Mouse (Mus musculus) layer of hippocampus, adult 11-12 months (tissue): Measurements from ENCODE around the gene Kazald1.
A peak's percentile ranks its signal among the peaks of the same experiment; 100 is the strongest.

Source experiments
- DNase-seq: peaks from one replicate; pipeline ENCODE4 v3.0.0; 2022; ENCODE audit warnings: low spot score

Gene Kazald1

DNA sequence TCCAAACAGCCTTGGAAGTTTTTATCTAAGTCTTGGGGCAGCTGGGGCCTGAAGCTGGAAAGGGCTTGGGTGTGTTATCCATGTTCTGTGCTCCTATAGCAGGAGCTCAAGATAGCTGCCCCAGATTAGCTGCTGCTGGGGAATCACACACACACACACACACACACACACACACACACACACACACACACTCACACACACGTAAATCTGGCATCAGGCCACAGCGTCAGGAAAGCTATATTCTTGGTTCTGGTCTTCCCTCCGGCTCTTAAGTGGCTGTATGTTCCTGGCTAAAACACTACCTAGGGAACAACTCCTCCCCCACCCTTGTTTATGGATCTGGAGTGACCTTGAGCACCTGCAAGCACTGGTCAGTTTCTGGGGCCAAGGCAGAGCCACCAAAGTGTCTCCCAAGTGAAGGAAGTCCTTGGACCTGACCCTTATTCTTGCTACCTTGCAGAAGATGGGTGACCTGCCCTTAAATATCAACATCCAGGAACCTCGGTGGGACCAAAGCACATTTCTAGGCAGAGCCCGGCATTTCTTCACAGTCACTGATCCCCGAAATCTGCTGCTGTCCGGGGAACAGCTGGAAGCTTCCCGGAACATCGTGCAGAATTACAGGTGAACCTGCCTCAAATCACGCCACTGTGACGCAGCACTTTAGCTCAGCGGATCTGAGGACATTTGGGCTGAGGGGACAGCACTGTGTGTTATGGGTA is 26.2 kb upstream of the Kazald1 start:
- no peak for DNase-seq

DNA sequence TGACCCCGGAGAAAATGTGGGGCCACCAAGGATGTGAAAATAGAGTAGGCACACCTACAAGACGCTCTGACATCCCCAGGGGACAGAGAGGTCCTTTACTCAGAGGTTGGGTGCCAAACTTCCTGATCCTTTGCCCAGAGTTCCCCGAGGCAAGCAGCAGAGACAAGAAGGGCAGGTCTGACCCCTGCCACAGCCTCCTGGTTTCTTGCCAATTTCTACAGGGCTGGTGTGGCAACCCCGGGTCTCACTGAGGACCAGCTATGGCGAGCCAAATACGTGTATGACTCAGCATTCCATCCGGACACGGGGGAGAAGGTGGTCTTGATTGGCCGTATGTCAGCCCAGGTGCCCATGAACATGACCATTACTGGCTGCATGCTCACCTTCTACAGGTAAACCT is 25.5 kb upstream of the Kazald1 start:
- no peak for DNase-seq

DNA sequence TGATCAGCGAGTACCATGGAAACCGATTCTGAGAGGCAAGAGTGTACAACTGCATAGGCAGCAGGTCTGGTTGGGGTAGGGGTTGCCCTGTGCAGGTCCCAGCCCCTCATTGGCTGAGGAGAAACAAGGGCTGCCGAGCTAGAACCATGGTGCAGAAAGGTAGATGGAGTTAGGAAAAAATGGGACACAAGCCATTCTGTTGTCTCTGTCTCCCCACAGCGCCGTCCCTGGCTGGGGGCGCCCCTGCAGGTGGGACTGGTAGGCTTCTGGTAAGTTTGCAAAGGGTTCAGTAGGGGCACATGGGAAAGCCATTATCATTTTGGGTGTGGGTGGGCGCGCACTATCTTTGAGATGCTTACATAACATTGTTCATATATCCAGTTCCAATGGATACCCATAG is 21.6 kb upstream of the Kazald1 start:
- no peak for DNase-seq

DNA sequence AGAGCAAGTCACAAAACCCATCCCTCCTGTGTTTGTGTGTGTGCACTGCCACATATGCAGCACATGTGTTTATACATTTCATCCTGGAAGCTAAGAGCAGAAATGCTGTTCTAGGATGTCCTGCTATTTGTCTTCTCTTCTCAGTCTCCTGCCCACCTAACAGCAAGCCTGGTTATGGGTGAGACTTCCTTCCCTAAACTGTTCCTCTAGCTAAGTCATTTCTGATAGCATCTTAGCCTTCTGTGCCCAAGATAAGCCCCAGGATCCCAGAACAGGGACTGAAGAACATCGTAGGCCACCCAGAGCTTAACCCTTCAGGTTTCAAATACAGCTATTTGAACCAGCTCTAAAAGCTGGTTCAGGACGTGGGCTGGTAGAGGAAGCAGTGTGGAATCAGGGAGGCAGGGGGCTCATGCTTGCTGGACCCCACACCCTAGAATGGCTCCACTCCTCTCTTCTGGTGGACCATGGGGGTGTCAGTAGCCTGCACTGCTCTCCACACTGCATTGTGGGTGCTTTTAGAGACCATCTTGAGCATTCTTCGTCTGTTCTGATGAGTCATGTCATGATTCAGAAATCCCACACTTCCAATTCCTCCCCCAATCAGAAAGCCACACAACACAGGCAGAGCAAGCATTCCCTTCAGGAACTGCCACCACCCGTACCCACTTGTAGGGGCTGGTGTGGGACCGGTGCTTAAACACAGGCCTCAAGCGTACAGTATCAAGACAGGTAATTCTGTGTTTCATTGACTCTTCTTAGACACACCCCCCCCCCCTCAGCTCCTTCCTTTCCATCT is 19.9 kb upstream of the Kazald1 start:
- DNase-seq = no peak

DNA sequence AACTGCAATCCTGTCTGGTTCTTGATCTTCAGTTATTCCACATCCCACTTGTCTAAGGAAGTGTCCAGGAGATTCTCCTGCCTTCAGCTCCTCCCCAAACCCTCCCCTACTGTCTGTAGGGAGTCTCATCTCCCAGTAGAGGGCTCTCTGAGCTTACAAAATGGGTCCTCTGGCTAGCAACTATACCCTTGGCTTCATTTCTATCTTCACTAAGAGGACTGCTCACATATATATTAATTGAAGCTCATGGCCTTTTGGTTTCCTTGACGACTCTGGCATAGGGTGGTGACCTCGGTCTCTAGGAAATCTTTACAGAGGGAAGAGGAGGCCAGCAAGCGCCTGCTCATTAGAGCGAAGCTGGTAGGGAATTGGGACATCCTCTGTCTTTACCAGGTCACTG is 18.7 kb upstream of the Kazald1 start:
- no peak for DNase-seq

DNA sequence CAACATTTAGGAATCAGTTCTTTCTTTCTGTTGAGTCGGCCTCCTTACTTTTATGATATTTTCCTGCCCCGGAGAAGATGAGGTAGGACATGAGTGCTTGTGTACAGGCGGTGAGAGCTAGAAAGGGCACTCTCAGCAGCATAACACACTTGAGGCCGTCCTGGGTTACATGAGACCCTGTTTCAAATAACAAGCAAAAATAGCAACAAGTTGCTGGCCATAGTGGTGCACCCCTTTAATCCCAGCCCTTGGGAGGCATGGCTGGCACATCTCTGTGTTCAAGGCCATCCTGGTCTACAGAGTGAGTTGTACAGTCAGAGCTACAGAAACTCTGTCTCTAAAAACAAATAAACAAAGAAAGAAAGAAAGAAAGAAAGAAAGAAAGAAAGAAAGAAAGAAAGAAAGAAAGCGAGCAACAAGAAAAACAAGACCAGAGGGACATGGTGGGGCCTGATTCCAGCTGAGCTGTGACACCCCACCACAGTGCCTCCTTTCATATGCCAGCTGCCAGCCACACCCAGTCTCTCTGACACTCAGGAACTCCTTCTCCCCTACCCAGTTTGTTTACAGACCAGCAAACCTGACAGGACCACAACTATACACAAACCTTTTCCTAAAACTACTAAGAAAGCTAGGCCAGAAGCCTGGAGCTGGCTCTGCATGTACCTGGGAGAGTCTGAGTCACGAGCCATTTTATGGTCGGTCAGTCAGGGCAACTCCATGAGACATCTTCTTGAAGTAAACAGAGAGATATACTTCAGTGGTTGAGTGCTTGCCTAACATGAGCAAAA is 17.9 kb upstream of the Kazald1 start:
- no peak for DNase-seq

DNA sequence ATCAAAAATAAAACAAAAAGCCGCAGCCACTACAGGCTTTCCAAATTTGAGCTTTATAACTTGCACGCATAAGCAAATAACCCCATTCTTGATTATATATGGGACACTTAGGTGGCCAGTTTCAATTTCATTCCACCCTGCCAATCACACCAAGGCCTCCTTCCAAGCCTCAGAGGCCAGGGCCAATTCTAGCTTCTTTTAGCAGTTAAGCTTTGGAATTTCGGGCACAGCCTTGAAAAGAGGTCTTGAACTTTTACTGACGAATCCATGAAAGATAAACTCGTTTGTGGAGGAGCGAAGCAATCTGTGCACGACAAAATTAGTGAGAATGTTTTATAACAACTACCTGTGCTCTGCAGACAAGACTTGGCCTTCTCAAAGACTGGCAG is 17.3 kb upstream of the Kazald1 start:
- no peak for DNase-seq

DNA sequence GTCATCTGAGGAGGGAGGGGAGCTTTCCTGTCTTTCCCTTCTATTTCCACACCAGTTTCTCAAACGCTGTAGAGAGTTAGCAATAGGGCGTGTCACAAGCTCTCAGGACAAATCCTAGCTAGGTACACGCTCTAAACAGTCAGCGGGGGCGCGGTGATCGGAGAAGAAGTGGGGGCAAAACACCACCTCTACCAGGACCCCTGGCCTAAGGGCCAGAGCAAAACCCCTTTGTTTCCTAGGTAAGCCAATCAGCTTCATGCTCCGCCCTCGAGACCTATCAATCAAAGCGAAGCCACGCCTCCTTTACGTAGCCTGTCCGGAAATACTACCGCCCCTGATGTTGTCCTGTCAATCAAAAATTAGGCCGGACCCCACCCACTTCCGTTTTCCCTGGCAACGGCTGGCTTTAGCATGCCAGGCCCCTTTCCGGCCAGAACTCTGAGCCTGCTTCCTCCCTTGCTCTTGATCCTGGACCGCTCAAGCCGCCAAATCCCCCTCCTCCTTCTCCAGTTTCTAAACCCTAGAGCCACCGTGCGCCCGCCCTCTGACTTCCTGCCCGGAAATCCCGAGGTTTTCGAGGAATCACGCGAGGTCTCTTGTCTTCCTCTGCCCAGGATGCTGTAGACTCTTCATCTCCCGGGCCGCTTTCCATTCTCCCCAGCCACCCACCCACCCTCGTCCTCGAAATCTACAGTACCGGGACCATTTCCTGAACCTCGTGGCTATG is 16.8 kb upstream of the Kazald1 start:
- peak; percentile 95 for DNase-seq

DNA sequence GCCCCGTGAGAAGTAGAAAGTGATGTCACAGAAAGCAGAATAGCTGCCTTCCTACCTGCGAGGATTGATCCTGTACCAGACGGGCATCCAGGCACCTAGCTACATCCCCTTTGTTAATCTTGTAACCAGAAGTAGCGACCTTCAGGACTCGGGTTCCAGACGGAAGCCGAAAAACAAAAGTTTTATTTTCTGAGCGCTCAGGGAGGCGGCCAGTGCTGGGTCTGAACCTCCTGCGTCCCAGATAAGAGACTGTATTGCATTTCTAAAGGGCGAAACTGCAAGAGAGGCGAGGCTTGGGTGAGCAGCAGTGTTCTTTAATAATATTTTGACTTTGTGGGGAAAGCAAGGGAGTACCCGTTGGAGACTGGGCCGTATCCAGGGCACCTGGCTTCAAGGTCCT is 16.2 kb upstream of the Kazald1 start:
- DNase-seq = no peak

DNA sequence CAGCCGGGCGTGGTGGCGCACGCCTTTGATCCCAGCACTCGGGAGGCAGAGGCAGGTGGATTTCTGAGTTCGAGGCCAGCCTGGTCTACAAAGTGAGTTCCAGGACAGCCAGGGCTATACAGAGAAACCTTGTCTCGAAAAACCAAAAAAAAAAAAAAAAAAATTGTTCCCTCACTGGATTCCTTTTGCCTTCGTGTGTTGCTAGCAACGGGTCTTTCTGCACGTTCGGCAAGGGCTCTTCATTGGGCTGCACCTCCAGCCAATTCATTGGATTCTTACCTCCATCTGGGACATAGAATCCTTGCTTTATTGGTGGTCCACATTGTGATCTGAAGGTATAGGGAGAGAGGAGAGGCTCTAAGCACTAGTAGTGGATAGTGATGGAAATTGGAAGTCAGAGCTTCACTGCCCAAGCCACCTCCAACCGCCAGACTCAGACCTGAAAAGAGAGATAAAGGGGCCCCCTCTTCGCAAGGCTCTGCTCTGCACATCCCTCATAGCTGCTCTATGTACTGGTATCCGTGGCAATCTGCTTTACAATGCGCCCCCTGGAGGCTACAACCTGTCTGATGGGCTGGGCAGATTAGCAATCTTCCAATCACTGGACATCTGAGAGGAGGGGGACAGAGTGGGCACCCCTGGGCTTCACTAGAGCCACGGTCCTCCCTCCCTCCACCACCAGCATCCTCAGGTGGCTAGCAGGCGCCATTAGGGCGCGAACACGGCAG is 11.3 kb upstream of the Kazald1 start:
- DNase-seq = peak; percentile 62

DNA sequence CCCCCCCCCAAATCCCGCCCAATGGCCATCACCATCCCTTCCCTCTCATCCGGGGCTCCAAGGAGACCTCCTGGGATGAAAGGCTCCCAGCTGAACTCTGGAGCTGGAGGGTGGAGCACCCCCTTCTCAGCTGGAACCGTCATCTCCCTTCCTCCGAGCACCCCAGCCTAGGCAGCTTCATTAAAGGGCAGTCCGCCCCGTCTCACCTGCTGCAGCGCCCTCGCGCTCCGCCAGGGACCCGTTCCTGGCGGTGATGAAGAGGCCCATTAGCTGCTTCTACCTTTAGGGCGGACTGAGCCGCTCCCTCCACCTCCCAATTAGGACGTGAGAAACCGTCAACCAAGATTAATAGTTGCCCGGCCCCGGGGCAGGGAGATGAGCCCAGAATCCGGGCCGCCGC is 9.8 kb upstream of the Kazald1 start:
- no peak for DNase-seq

DNA sequence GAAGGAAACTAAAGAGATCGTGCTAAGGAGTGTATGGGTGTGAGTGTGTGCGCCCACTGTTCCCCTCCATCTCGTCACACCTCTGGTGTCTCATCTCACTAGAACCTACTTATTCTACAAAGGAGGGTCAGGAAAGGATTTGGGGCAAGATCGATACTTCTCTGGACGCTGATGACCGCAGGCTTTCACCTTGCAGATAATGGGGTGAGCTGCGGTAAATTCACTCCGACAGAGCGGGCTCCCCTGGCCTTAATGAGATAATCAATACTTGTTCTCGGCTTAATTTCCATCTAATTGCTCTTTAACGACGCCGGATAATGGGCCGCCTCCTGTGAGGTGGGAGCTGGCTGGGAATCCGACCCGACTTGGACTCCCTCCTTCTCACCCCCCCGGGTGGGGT is 7.9 kb upstream of the Kazald1 start:
- DNase-seq = no peak

DNA sequence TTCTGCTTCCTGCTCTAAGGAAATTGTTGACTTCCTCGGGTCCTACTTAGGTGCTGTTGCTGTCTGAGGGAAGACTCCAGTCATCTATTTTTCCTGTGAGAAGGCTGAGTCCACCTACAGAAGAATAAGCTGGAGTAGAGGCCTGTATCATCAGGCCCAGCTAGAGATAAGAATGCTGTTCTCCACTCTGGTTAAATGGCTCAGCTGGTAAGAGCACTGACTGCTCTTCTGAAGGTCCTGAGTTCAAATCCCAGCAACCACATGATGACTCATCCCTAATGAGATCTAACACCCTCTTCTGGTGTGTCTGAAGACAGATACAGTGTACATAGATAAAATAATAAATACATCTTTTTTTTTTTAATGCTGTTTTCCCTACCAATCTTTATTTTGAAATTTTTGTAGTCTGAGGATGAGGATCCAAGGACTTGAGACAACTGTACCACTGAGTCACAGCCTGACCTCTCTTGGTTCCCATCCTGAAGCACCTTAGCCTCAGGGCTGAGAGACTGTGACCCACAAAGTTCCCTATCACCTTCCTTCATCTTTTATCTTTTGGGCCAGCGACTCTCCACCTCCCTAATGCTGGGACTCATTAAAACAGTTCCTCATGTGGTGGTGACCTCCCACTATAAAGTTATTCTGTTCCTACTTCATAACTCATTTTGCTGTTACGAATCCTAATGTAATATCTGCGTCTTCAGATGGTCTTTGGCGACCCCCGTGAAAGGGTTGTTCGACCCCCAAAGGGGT is 7.1 kb upstream of the Kazald1 start:
- no peak for DNase-seq

DNA sequence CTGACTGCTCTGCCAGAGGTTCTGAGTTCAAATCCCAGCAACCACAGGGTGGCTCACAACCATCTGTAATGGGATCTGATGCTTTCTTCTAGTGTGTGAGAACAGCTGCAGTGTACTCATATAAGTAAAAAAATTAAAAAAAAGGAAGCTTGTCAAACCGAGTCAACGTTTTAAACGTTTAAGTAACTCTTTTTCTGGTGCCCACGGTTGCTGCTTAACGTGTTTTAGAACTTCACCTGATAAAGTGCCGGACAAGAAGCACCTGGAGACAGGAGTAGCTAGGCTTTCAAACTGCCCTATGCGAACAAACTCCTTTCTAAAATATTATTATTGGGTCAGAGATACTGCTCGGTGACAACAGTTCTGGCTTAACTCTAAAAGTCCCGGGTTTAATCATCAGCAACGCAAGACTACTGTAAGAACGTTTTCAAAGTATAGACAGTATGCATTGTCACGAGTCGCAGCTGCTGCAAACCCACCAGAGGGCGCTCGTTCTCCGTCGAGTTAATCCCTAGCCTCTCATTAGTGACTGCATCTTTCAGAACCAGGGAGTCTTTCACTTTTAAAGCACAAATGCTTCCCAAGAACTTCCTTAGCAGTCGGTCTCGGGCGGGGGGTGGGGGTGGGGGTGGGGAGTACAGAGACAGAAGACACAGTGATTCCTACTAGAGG is 1.0 kb upstream of the Kazald1 start:
- peak; percentile 71 for DNase-seq

DNA sequence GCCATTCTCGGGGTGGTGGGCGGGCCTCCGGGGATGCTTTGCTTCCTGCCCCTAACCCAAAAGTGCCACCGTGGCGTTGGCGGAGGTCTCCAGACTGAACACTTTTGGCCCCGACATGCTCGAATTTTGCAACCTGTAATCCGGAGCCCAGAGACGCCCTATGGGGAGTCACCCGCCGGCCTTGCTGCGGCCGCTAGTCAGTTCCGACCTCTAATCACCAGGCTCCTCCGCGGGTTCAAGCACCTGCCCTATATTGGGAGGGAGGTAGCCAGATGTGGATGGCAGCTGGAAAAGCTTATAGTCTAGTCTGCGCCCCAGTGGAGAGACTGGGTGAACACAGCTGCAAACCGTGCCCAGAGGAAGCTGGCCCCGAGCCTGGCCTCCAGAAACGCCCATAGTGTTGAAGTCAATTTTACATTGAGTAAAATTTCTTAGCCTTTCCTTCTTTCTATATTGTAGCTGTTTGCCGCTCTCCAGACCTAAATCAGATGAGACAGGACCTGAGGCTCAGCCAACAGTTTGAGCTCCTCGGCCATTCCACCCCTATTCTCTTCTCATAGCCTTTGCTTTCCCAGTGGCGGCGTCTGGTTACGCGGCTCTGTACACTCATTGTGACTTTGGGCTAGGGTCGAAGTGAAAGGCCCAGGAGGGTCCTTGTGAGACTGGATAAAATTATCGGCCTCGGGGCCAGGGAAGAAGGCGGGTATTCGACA is 438 bp downstream of the Kazald1 start:
- DNase-seq = no peak

DNA sequence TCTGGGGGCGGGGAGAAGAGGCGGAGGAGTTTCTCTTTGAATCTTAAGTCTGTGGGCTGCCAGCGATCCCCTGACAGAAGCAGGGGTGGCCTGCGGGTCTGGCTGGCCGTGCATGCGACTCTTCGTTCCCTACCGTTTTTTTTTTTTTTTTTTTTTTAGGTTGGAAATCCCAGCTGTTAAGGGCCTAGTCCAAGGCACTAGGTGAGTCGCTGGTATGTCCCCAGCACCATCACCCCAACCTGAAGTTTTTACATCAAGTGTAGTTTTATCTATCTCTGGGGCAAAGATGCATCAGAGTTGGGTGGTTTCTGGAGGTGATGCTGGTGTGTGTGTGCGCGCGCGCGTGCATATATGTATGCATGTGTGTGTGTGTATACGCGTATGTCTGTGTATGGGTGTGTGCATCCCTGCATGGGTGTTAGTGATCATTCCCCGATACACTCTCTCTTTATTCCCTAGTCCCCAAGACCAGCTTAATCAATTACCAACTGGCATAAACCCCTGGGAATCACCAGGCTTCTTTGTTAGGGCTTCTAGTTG is 1.1 kb downstream of the Kazald1 start:
- DNase-seq = no peak

DNA sequence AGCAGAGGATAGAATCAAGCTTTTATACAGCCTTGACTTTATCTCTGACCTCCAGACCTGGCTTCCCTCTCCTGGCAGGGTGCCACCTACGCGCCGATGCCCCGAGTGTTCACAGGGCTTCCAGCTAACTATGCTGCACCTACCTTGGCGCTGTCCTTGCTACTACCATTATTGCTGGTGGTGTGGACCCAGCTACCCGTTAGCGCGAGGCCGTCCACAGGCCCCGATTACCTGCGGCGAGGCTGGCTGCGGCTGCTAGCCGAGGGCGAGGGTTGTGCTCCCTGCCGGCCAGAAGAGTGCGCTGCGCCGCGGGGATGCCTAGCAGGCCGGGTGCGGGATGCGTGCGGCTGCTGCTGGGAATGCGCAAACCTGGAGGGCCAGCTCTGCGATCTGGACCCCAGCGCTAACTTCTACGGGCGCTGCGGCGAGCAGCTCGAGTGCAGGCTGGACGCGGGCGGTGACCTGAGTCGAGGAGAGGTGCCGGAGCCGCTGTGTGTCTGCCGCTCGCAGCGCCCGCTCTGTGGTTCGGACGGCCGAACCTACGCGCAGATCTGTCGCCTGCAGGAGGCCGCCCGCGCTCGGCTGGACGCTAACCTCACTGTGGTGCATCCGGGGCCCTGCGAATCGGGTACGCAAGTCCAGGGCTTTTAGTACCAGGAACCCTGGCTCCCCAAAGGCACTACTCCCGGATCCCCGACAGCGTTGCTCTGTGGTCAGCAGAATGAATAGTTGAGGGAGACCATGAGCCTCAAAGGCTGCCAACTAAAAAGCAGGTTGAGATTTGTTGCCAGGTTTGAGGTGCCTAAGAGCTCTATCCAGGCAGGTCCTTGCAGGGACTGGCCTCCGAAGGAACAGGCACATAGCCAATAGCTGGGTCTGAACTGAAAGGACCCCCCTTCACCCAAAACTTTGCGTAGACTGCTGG is 1.8 kb downstream of the Kazald1 start:
- no peak for DNase-seq
